Comparison of ENCODE assay signal across 27 mouse cellular contexts in genomic region chr2:143603071-143603470, GRCm38 (mm10). TPM values are rescaled to one million over a fixed set of nuclear protein-coding genes. Genes with fewer than 3 reads are reported as not detected.
DNase-seq lines count a peak whose midpoint lies in the region; ATAC-seq and TF ChIP-seq lines count a peak whose summit lies in the region.
"Had no signal": no experiment of that assay in that cellular context is flagged by ENCODE, and none has a peak within 500 bp of the region (broad histone marks: within the 10 kb centered on the region; RNA-seq: fewer than 3 reads in every experiment).

No protein-coding gene starts in this region.

- no peak overlapping the region for H3K4me3 ChIP-seq in ES-E14 (ENCODE audit: insufficient read depth in 1 of 2, low read depth in 1 of 2, low read length in 2 of 2, poor library complexity in 1 of 2, severe bottlenecking in 1 of 2)
- H3K4me3 ChIP-seq in liver, embryonic 12.5 days = no peak overlapping the region
- no peak overlapping the region for H3K4me3 ChIP-seq in hindbrain, embryonic 14.5 days (replicated peaks; ENCODE audit: low read length)

- in situ Hi-C loops in ES-E14 (cut with MboI; ENCODE audit: low sequenced_read_pairs in 2 of 2, unreplicated experiment in 2 of 2) = no loop called here

- no peaks in the 10 kb centered on the region for H3K27me3 ChIP-seq in liver, embryonic 12.5 days (replicated peaks)
- no peaks in the 10 kb centered on the region for H3K27me3 ChIP-seq in hindbrain, embryonic 14.5 days (ENCODE audit: control insufficient read depth, insufficient read depth, low read length)
- H3K27me3 ChIP-seq: Patski had no signal

- 50% methylated on average over 3 of the region's 3 CpGs for WGBS in liver, embryonic 12.5 days (ENCODE audit: insufficient replicate concordance)
- 68% methylated on average over 3 of the region's 3 CpGs for WGBS in hindbrain, embryonic 14.5 days

- H3K4me1 ChIP-seq in ES-E14 (ENCODE audit: control insufficient read depth in 2 of 2, insufficient read depth in 2 of 2, low read length in 2 of 2, poor library complexity in 1 of 2) = no peaks in the 10 kb centered on the region
- H3K4me1 ChIP-seq in liver, embryonic 12.5 days = no peaks in the 10 kb centered on the region
- no peaks in the 10 kb centered on the region for H3K4me1 ChIP-seq in hindbrain, embryonic 14.5 days (replicated peaks; ENCODE audit: control insufficient read depth, insufficient read depth, low read length)

- no peak overlapping the region for H3K9ac ChIP-seq in ES-E14 (ENCODE audit: insufficient read depth, low read depth, low read length, poor library complexity, severe bottlenecking)
- H3K9ac ChIP-seq in liver, embryonic 12.5 days = no peak overlapping the region
- H3K9ac ChIP-seq in hindbrain, embryonic 14.5 days = no peak overlapping the region

- H3K36me3 ChIP-seq in ES-E14 (ENCODE audit: control insufficient read depth, insufficient read depth, low read length, poor library complexity, severe bottlenecking) = no peaks in the 10 kb centered on the region
- no peaks in the 10 kb centered on the region for H3K36me3 ChIP-seq in liver, embryonic 12.5 days
- no peaks in the 10 kb centered on the region for H3K36me3 ChIP-seq in hindbrain, embryonic 14.5 days (replicated peaks; ENCODE audit: control insufficient read depth, insufficient read depth)
- H3K36me3 ChIP-seq: G1E had no signal

- no peaks in the 10 kb centered on the region for H3K9me3 ChIP-seq in ES-E14 (ENCODE audit: control insufficient read depth, insufficient read depth, low read depth, low read length)
- H3K9me3 ChIP-seq in liver, embryonic 12.5 days (replicated peaks) = no peaks in the 10 kb centered on the region
- no peaks in the 10 kb centered on the region for H3K9me3 ChIP-seq in hindbrain, embryonic 14.5 days (ENCODE audit: control insufficient read depth, low read length)

- H3K4me2 ChIP-seq in liver, embryonic 12.5 days = no peak overlapping the region
- H3K4me2 ChIP-seq in hindbrain, embryonic 14.5 days (replicated peaks) = no peak overlapping the region

- no peak overlapping the region for H3K27ac ChIP-seq in ES-E14 (ENCODE audit: insufficient read depth, low read depth, low read length, poor library complexity, severe bottlenecking)
- no peak overlapping the region for H3K27ac ChIP-seq in liver, embryonic 12.5 days
- H3K27ac ChIP-seq in hindbrain, embryonic 14.5 days = no peak overlapping the region

- DNase-seq in ES-CJ7 (ENCODE audit: low read depth, low spot score) (peak; percentile 67), ES-E14 (ENCODE audit: low read depth, low spot score) (peak; percentile 39), R1 (ENCODE audit: low read depth, low spot score) (peak; percentile 17), ZHBTc4 (ENCODE audit: low read depth, low spot score) (peak; percentile 66)
- DNase-seq in hindbrain, embryonic 14.5 days (ENCODE audit: low spot score) = no peak
- DNase-seq in adrenal gland, adult 2 months = no peak
- DNase-seq in B cell, adult 2 months = no peak
- DNase-seq: adrenal gland, adult 8-10 months; adrenal gland, postnatal 10 days; adrenal gland, postnatal 14 days; adrenal gland, postnatal 25 days; adrenal gland, postnatal 36 days; cerebellum, adult 11 months; cerebellum, adult 11-12 months; cerebellum, adult 18-20 months; cerebellum, adult 2 months; cerebellum, adult 8-10 months; cerebellum, adult 9-10 months; cerebellum, adult 9-11 months; cerebellum, postnatal 10 days had no signal

- no peak for ATAC-seq in liver, embryonic 12.5 days
- ATAC-seq in hindbrain, embryonic 14.5 days (ENCODE audit: low FRiP score) = no peak
- ATAC-seq: activated CD4-positive, CD25-positive, alpha-beta regulatory T cell, adult 4 months; CD4-positive, CD25-positive, alpha-beta regulatory T cell, adult 4 months; Patski had no signal

TF ChIP-seq in ES-E14, 5 proteins besides CTCF, POLR2A, EP300 and RAD21:
- TF ChIP-seq MAFK (IDR thresholded peaks at IDR 0.05; ENCODE audit: insufficient read depth, low read depth, low read length) (no peak), HCFC1 (IDR thresholded peaks at IDR 0.05; ENCODE audit: borderline replicate concordance, insufficient read depth, low read length) (no peak), ZC3H11A (IDR thresholded peaks at IDR 0.05; ENCODE audit: borderline replicate concordance, low read depth, low read length) (no peak), CHD2 (IDR thresholded peaks at IDR 0.05; ENCODE audit: low read depth, low read length) (0 out of 2 replicates have a peak, but pooled peaks have one; percentile 28), ZNF384 (IDR thresholded peaks at IDR 0.05; ENCODE audit: low read depth, low read length) (no peak)
TF ChIP-seq in ES-E14: peak in this region for 1.

RNA-seq across cellular contexts. Expression of gene Pcsk2, which starts 57.1 kb away (rescaled TPM):
- total RNA-seq in ES-E14 (2012; rRNA removed) = 0.27 and 0.32 TPM in 2 replicates
- 0.07 and 0.12 TPM in 2 replicates for polyA plus RNA-seq in liver, embryonic 12.5 days (2016; fragmentation: Nextera tagmentation; extraction: Ambion mirVana)
- polyA plus RNA-seq in hindbrain, embryonic 14.5 days (2014; fragmentation: Nextera tagmentation; extraction: Ambion mirVana) = 26.3 and 29.3 TPM in 2 replicates
- total RNA-seq in adrenal gland, adult 2 months (2021) = 1 to 10 TPM; 4.1 to 5.6 TPM
- polyA plus RNA-seq in adrenal gland, adult 2 months (2012; rRNA removed) = 0.77 and 0.96 TPM in 2 replicates
- total RNA-seq: CH12.LX, MEL had no signal
- polyA plus RNA-seq: activated CD4-positive, CD25-positive, alpha-beta regulatory T cell, adult 4 months; G1E; Patski had no signal

Comparison
In these comparisons a context has a peak if more than half of its experiments do, and no peak if none do; other contexts are left out.
1. DNase-seq: peak in ES-CJ7 (single experiment), ES-E14 (single experiment), R1 (single experiment) and ZHBTc4 (single experiment); none in hindbrain, embryonic 14.5 days (single experiment), adrenal gland, adult 2 months (single experiment) and B cell, adult 2 months (0 of 2).
2. RNA of gene Pcsk2, which starts 57.1 kb away (polyA plus RNA-seq): 26.3 to 29.3 TPM in hindbrain, embryonic 14.5 days; 0.77 to 0.96 TPM in adrenal gland, adult 2 months and 0.07 to 0.12 TPM in liver, embryonic 12.5 days; every median in the first group is over 10 times any median in the second.